Mouse (Mus musculus): ENCODE data around the gene Acsl4.

- TF ChIP-seq CTCF (IDR thresholded peaks at IDR 0.05; ENCODE audit: low read depth, low read length) (no peak), POLR2A (IDR thresholded peaks at IDR 0.05; ENCODE audit: extremely low read depth, insufficient read depth, low read length) (no peak)
Measured at GRCm38 (mm10) chrX:142388141-142388540, 2.2 kb downstream of the Acsl4 start.

All from liver, adult 2 months (tissue).